Mouse (Mus musculus) C3H10T1/2 (cell line): ENCODE data around the gene Selenof. TPM values are rescaled to one million over a fixed set of nuclear protein-coding genes. Genes with fewer than 3 reads are reported as not detected.

Experiments
- polyA plus RNA-seq, 2 experiments: library from polyadenylated mRNA; unstranded; fragments of >200 nt; fragmentation: generic; extraction: Trizol; gene quantifications; one replicate each; pipeline ENCODE4 v1.2.1; 2012; ENCODE audit warnings: missing spikeins in 2 of 2

Gene Selenof
- 100 to 1,000 TPM in 1 of 2 experiments, 10 to 100 TPM in 1; 30.3 to 189 TPM for polyA plus RNA-seq

DNA sequence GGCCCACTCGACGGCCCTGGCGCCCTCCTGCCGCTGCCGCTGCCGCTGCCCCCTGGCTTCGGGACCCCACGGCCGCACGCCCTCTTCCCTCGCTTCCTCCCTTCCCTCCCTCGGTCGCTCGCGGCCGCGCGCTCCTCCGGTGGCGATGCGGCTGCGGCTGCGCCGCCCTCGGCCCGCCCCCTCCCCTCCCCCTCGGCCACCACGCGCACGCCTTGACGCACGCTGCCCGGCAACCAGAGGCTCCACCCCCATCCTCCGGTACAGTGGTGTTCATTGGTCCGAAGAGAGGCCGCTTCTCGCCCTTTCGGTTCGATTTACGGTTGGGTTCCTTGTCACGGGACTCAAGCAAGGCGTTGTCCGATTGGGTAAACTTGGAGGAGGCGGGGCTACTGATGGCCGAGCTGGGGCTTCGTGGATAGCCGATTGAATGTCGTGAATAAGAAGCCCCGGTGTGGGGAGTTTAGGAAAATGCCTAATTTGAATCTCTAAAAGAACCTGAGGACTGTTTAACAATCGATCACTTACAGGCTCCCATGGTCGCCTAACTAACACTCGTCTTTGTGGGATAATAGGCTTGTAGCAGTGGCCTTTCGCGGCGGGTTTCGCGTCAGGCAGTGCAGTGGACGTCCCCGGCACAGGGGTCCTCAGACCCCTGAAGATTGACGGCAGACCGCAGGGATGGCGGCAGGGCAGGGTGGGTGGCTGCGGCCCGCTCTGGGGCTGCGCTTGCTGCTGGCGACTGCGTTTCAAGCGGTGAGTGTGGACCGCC lies at the start of gene Selenof, which contains the start of gene Hs2st1:
Gene Selenof (plus strand): TSS at position 258 of the 769 bp plus-strand sequence.
Gene Hs2st1 (minus strand): TSS at position 135 of the 769 bp plus-strand sequence.

Other genes starting within 250 kb of the Selenof start
- 10 to 100 TPM in 1 of 2 experiments, 1 to 10 TPM in 1; 1.8 to 10.1 TPM for gene Hs2st1, start 123 bp upstream of the Selenof start, polyA plus RNA-seq
- gene Sh3glb1, start 150.0 kb downstream of the Selenof start, polyA plus RNA-seq: 10 to 100 TPM; 17.5 to 32.9 TPM
- gene Clca3a1, start 190.7 kb downstream of the Selenof start, polyA plus RNA-seq: under 1 TPM in 1 of 2 experiments, not detected in 1; 0.17 TPM
- under 1 TPM in 1 of 2 experiments, not detected in 1; 0.61 TPM for gene Clca3a2, start 249.2 kb downstream of the Selenof start, polyA plus RNA-seq